Mouse (Mus musculus): Measurements from ENCODE around the gene Qars.

The Qars gene

GRCm38 (mm10) chr9:108488403-108488802 lies 19.1 kb upstream of the Qars start:
- DNase-seq: no peak

- no peak for DNase-seq
Observed at GRCm38 (mm10) chr9:108489215-108489614, 18.3 kb upstream of the Qars start.

- DNase-seq: peak; percentile 48
Observed at GRCm38 (mm10) chr9:108489702-108490558, 17.6 kb upstream of the Qars start.

GRCm38 (mm10) chr9:108490559-108491285 lies 16.8 kb upstream of the Qars start, which contains the start of gene Usp19:
Usp19 (plus strand) TSS chr9:108490602.
- DNase-seq: peak; percentile 93

- no peak for DNase-seq
Observed at GRCm38 (mm10) chr9:108491286-108491580, 16.3 kb upstream of the Qars start.

GRCm38 (mm10) chr9:108492043-108492750 lies 15.3 kb upstream of the Qars start:
- DNase-seq: no peak

GRCm38 (mm10) chr9:108493246-108493645 lies 14.3 kb upstream of the Qars start:
- DNase-seq: no peak

- DNase-seq: no peak
Observed at GRCm38 (mm10) chr9:108494146-108494825, 13.2 kb upstream of the Qars start.

GRCm38 (mm10) chr9:108494905-108495304 lies 12.6 kb upstream of the Qars start:
- DNase-seq: no peak

- DNase-seq: no peak
Observed at GRCm38 (mm10) chr9:108499231-108499630, 8.3 kb upstream of the Qars start.

GRCm38 (mm10) chr9:108499943-108500342 lies 7.6 kb upstream of the Qars start:
- no peak for DNase-seq

GRCm38 (mm10) chr9:108506901-108507300 lies 605 bp upstream of the Qars start:
- no peak for DNase-seq

GRCm38 (mm10) chr9:108508776-108509175 lies 1.3 kb downstream of the Qars start:
- DNase-seq: no peak

- peak; percentile 97 for DNase-seq
Observed at GRCm38 (mm10) chr9:108516380-108517251, 9.1 kb downstream of the Qars start, which contains the start of gene Qrich1. Qrich1 (plus strand) TSS chr9:108516806.

- DNase-seq: peak; percentile 87
Observed at GRCm38 (mm10) chr9:108517253-108517930, 9.9 kb downstream of the Qars start.

- DNase-seq: no peak
Observed at GRCm38 (mm10) chr9:108517931-108518332, 10.4 kb downstream of the Qars start.

GRCm38 (mm10) chr9:108521604-108522003 lies 14.1 kb downstream of the Qars start:
- DNase-seq: no peak

GRCm38 (mm10) chr9:108523341-108523740 lies 15.8 kb downstream of the Qars start:
- no peak for DNase-seq

GRCm38 (mm10) chr9:108525400-108525799 lies 17.9 kb downstream of the Qars start:
- no peak for DNase-seq

GRCm38 (mm10) chr9:108530954-108531353 lies 23.4 kb downstream of the Qars start:
- DNase-seq: no peak

GRCm38 (mm10) chr9:108531496-108531895 lies 24.0 kb downstream of the Qars start:
- no peak for DNase-seq

All from thymus, postnatal 25 days (tissue).